ENCODE assay signal across 17 mouse cellular contexts in the genomic region with DNA sequence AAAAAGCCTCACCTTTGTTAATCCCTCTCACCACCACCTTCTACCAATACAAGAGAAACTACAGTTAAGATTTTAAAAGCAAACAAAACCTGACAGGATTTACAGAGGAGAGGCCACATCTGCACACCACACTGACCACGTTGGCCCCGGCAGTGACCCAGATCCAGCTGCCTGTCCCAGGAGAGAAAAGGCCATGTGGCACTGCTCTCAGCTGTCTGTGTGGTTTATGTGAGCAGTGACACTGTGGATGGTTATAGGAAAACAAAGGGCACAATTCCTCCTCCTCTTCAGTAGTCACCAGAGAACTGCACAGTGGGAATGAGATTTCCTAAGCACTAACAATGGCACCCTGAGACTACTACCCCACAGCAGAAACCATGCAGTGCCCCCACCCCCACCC. TPM values are rescaled to one million over a fixed set of nuclear protein-coding genes. Genes with fewer than 3 reads are reported as not detected.
DNase-seq lines count a peak whose midpoint lies in the region; ATAC-seq and TF ChIP-seq lines count a peak whose summit lies in the region.
"Had no signal": no experiment of that assay in that cellular context is flagged by ENCODE, and none has a peak within 500 bp of the region (broad histone marks: within the 10 kb centered on the region; RNA-seq: fewer than 3 reads in every experiment).

No protein-coding gene starts in this region.

- ATAC-seq in frontal cortex, adult (ENCODE audit: low TSS enrichment): 0 out of 2 replicates have a peak, but pooled peaks have one; percentile 11
- ATAC-seq in kidney, postnatal 0 days (replicated peaks; ENCODE audit: low FRiP score, low read depth): peak; percentile 47
- ATAC-seq in embryonic facial prominence, embryonic 11.5 days (replicated peaks; ENCODE audit: insufficient number of reproducible peaks, low FRiP score, low TSS enrichment, low read depth): peak; percentile 53; the same call in 1 of the 2 replicates

- no peak overlapping the region for H3K9ac ChIP-seq in kidney, postnatal 0 days (ENCODE audit: low read depth, low read length)
- no peak overlapping the region for H3K9ac ChIP-seq in embryonic facial prominence, embryonic 11.5 days (replicated peaks; ENCODE audit: low read length)
- H3K9ac ChIP-seq: embryonic facial prominence, embryonic 15.5 days had no signal

- no peaks in the 10 kb centered on the region for H3K4me1 ChIP-seq in kidney, postnatal 0 days (replicated peaks; ENCODE audit: insufficient read depth, low read length)
- peaks cover 11% of the 10 kb centered on the region for H3K4me1 ChIP-seq in embryonic facial prominence, embryonic 11.5 days (ENCODE audit: control insufficient read depth, insufficient read depth, low read length)
- peaks cover 30% of the 10 kb centered on the region for H3K4me1 ChIP-seq in limb, embryonic 10.5 days

- WGBS in kidney, postnatal 0 days: 14% methylated on average over 2 of the region's 2 CpGs
- 30% methylated on average over 2 of the region's 2 CpGs for WGBS in embryonic facial prominence, embryonic 11.5 days
- WGBS in limb, embryonic 10.5 days: 41% methylated on average over 2 of the region's 2 CpGs

- no peaks in the 10 kb centered on the region for H3K27me3 ChIP-seq in kidney, postnatal 0 days (ENCODE audit: insufficient read depth, low read length)
- H3K27me3 ChIP-seq in embryonic facial prominence, embryonic 11.5 days (ENCODE audit: control insufficient read depth, insufficient read depth, low read length): no peaks in the 10 kb centered on the region
- no peaks in the 10 kb centered on the region for H3K27me3 ChIP-seq in limb, embryonic 10.5 days (ENCODE audit: low read depth, poor library complexity, severe bottlenecking)
- H3K27me3 ChIP-seq: embryonic facial prominence, embryonic 15.5 days had no signal

- no peak for DNase-seq in frontal cortex, postnatal 14 days (ENCODE audit: low spot score in 2 of 2)
- peak; percentile 55 for DNase-seq in kidney, postnatal 0 days (ENCODE audit: low spot score)
- DNase-seq in kidney, adult 11 months: no peak
- DNase-seq in embryonic facial prominence, embryonic 11.5 days (ENCODE audit: low spot score): no peak
- no peak for DNase-seq in limb, embryonic 10.5 days (ENCODE audit: low spot score)
- DNase-seq in cerebellum, adult 11-12 months: no peak
- DNase-seq in lung, postnatal 4 days: no peak
- DNase-seq: cerebellum, adult 9-10 months; kidney, postnatal 36 days; thymus, adult 2 months had no signal

- no peak overlapping the region for H3K4me3 ChIP-seq in kidney, postnatal 0 days (replicated peaks; ENCODE audit: low read depth, low read length)
- no peak overlapping the region for H3K4me3 ChIP-seq in embryonic facial prominence, embryonic 11.5 days (ENCODE audit: low read depth, low read length)
- no peak overlapping the region for H3K4me3 ChIP-seq in limb, embryonic 10.5 days
- H3K4me3 ChIP-seq: embryonic facial prominence, embryonic 15.5 days; myocyte had no signal

- H3K36me3 ChIP-seq in kidney, postnatal 0 days (ENCODE audit: insufficient read depth, low read length): no peaks in the 10 kb centered on the region
- no peaks in the 10 kb centered on the region for H3K36me3 ChIP-seq in embryonic facial prominence, embryonic 11.5 days (replicated peaks; ENCODE audit: control insufficient read depth, insufficient read depth, low read depth, low read length)
- H3K36me3 ChIP-seq in limb, embryonic 10.5 days: no peaks in the 10 kb centered on the region
- H3K36me3 ChIP-seq: embryonic facial prominence, embryonic 15.5 days had no signal

- H3K27ac ChIP-seq in kidney, postnatal 0 days: peak overlapping the region; percentile 67; the same call in 1 of the 2 replicates
- no peak overlapping the region for H3K27ac ChIP-seq in embryonic facial prominence, embryonic 11.5 days (replicated peaks; ENCODE audit: low read depth, low read length)
- H3K27ac ChIP-seq in limb, embryonic 10.5 days: peak overlapping the region; percentile 81
- H3K27ac ChIP-seq: embryonic facial prominence, embryonic 15.5 days had no signal

- H3K9me3 ChIP-seq in kidney, postnatal 0 days (replicated peaks; ENCODE audit: low read length): no peaks in the 10 kb centered on the region
- no peaks in the 10 kb centered on the region for H3K9me3 ChIP-seq in embryonic facial prominence, embryonic 11.5 days (replicated peaks; ENCODE audit: control insufficient read depth, low read length)
- no peaks in the 10 kb centered on the region for H3K9me3 ChIP-seq in limb, embryonic 10.5 days (replicated peaks)
- H3K9me3 ChIP-seq: embryonic facial prominence, embryonic 15.5 days had no signal

- no peak for TF ChIP-seq CTCF in kidney, postnatal 0 days (IDR thresholded peaks at IDR 0.05; ENCODE audit: low read depth)

- H3K4me2 ChIP-seq in kidney, postnatal 0 days (ENCODE audit: low read length): no peak overlapping the region
- H3K4me2 ChIP-seq in embryonic facial prominence, embryonic 11.5 days (ENCODE audit: low read depth, low read length): no peak overlapping the region
- H3K4me2 ChIP-seq: embryonic facial prominence, embryonic 15.5 days had no signal

RNA-seq across cellular contexts. Expression of gene 4930404H24Rik, which starts 23.3 kb away (rescaled TPM):
- not detected in 2 replicates for polyA plus RNA-seq in kidney, postnatal 0 days (2015; fragmentation: Nextera tagmentation; extraction: Ambion mirVana)
- not detected in 2 replicates for polyA plus RNA-seq in embryonic facial prominence, embryonic 11.5 days (2014; fragmentation: Nextera tagmentation; extraction: Ambion mirVana)
- not detected in 2 replicates for polyA plus RNA-seq in limb, embryonic 10.5 days (2016; fragmentation: Nextera tagmentation; extraction: Ambion mirVana)
- polyA plus RNA-seq: C2C12; embryonic facial prominence, embryonic 15.5 days; heart, embryonic 16.5 days; liver, adult 2 months; myocyte; spleen, adult 2 months; thymus, adult 2 months had no signal
